Mouse (Mus musculus) small intestine, adult 2 months (tissue): ENCODE data around the gene Ccdc33. TPM values are rescaled to one million over a fixed set of nuclear protein-coding genes. Genes with fewer than 3 reads are reported as not detected.

ENCODE experiments used
- H3K27ac ChIP-seq: fragments of 200-500 bp; 2 replicates; pipeline ENCODE4 v1.5.1; 2012; ENCODE audit warnings: low read depth, low read length, control low read depth, inconsistent platforms; ENCODE audit not compliant: insufficient read depth
- H3K27me3 ChIP-seq: fragments of 200-500 bp; 2 replicates; pipeline ENCODE4 v1.6.1; 2012; ENCODE audit warnings: mild to moderate bottlenecking, moderate library complexity, low read length, inconsistent platforms; ENCODE audit not compliant: control insufficient read depth, insufficient read depth
- H3K36me3 ChIP-seq: fragments of 200-500 bp; 2 replicates; pipeline ENCODE4 v1.6.1; 2012; ENCODE audit warnings: mild to moderate bottlenecking, low read length, control low read depth, inconsistent platforms; ENCODE audit not compliant: control insufficient read depth, insufficient read depth
- H3K4me1 ChIP-seq: fragments of 200-500 bp; 2 replicates; pipeline ENCODE4 v1.6.1; 2012; ENCODE audit warnings: low read length, inconsistent platforms, mixed read lengths; ENCODE audit not compliant: control insufficient read depth, insufficient read depth, insufficient read length
- H3K4me3 ChIP-seq: fragments of 200-500 bp; 2 replicates; pipeline ENCODE4 v1.5.1; 2012; ENCODE audit warnings: low read depth, mild to moderate bottlenecking, control low read depth, inconsistent platforms, low read length, moderate library complexity
- CTCF ChIP-seq: fragments of 200-500 bp; IDR thresholded peaks from 2 replicates; pipeline ENCODE4 v1.5.1; 2012; ENCODE audit warnings: low read depth, mild to moderate bottlenecking, control low read depth, inconsistent platforms, low read length, moderate library complexity, mixed read lengths; ENCODE audit not compliant: insufficient replicate concordance, insufficient read length; ENCODE audit errors: extremely low read depth
- POLR2A ChIP-seq: fragments of 200-500 bp; IDR thresholded peaks from 2 replicates; pipeline ENCODE4 v1.6.1; 2012; ENCODE audit warnings: low read depth, mild to moderate bottlenecking, control low read depth, inconsistent platforms, low read length, moderate library complexity
- WGBS: fragments of 180-500 bp; shearing (Covaris S2); methylation state at CpG from one replicate; pipeline ENCODE4 v1.1.7; 2018; 5-methylcytosine and 5-hydroxymethylcytosine counted together
- polyA plus RNA-seq: library from polyadenylated mRNA; depleted of rRNA; stranded (reverse); fragments of >200 nt; gene quantifications from 2 replicates; pipeline ENCODE4 v1.2.3, GENCODE M21; 2012

The Ccdc33 gene
- polyA plus RNA-seq, 1 experiment: not detected

DNA sequence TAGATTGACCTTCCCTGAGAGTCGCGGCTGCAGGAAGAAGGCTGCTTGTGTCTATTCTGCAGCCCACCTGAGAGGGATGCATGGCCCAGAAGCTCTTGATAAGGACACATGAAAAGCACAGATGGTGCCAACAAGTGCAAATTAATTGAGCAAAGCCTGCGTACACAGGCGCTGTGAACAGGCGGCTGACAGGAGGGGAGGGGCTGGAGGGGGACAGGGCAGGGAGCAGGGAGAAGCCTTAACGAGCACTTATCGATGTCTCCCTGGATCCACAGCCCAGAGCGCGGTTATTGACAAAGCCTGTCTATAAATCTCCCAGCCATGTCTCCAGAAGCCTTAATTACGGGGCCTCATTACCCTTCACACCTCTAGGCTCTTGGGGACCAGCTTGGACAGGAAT lies 73.8 kb downstream of the Ccdc33 start:
- no peak for TF ChIP-seq CTCF
- no peak for TF ChIP-seq POLR2A
- H3K4me1 ChIP-seq: no peaks in the 10 kb centered on the region
- WGBS: 27% methylated on average over 10 of the region's 10 CpGs
- H3K4me3 ChIP-seq: no peak overlapping the region
- H3K36me3 ChIP-seq: no peaks in the 10 kb centered on the region
- no peak overlapping the region for H3K27ac ChIP-seq
- no peaks in the 10 kb centered on the region for H3K27me3 ChIP-seq

DNA sequence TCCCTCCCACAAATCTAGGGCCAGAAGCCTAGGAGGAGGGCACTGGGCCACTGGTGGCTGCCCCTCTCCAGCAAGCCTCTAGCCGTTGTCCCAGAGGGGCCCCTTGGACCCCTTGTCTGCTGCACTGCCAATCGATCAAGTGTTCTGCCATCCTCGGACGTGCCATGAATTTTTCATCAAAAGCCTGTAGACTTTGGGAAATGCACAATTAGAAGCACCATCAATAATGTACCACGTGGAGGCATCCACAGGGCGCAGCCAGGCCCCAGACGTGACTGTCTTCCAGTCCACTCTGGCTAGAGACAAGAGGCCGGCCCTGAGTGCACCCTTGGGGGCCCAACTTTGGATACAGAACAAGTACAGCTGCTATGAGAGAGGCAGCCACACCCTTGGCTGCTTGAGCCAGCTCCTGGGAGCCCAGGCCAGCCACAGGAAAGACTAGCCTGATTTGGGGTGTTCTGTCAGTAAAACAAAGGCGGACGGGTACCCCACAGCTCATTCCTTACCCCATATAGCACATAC lies 75.1 kb downstream of the Ccdc33 start:
- Histone ChIP-seq H3K27me3 (0 out of 2 replicates have a peak, but pooled peaks cover 3% of the 10 kb centered on the region), H3K4me3 (no peak overlapping the region), H3K36me3 (no peaks in the 10 kb centered on the region), H3K27ac (no peak overlapping the region), H3K4me1 (no peaks in the 10 kb centered on the region)
- 84% methylated on average over 10 of the region's 10 CpGs for WGBS
- TF ChIP-seq CTCF (no peak), POLR2A (no peak)

DNA sequence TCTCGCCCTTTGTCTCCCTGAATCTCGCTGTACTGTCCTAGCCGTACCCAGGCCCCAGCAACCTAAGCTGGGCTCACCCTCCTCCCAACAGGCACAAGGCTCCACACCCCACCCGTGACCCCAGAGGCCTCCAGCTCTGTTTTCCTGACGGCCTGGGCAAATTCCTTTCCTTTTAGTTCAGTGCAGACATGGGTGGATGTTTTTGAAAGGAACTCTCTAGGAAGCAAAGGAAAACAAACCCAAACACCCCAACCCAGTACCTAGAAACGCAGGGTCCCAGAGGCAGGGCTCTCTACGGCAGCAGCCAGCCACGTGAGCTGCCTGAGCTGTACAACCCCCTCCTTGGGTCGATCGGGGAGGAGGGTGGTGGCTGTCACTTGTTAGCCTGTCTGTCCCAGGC lies 76.2 kb downstream of the Ccdc33 start:
- no peak overlapping the region for H3K4me3 ChIP-seq
- H3K27ac ChIP-seq: no peak overlapping the region
- H3K27me3 ChIP-seq: 0 out of 2 replicates have a peak, but pooled peaks cover 3% of the 10 kb centered on the region
- H3K36me3 ChIP-seq: no peaks in the 10 kb centered on the region
- no peaks in the 10 kb centered on the region for H3K4me1 ChIP-seq
- no peak for TF ChIP-seq CTCF
- TF ChIP-seq POLR2A: no peak
- WGBS: 42% methylated on average over 10 of the region's 10 CpGs

DNA sequence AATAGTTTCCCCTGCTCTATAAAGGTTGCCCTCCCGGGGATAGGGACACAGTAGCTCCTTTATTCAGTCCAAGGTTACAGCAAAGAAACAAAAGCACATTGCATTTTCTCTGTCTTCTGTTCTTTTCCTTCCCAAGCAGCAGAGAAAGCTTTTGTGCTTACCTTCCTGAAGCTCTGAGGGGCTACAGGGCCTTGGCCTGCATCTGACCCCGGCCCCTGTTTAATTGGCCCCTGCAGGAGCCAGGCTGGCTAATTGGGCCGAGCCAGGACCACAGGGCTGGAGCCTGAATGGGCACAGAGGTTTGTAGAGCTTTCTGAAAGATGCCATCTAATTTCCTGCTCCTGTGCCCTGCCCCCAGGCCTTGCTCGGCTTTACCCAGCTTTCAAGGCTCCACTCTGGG lies 77.6 kb downstream of the Ccdc33 start:
- no peak overlapping the region for H3K4me3 ChIP-seq
- no peaks in the 10 kb centered on the region for H3K36me3 ChIP-seq
- 58% methylated on average over 4 of the region's 4 CpGs for WGBS
- TF ChIP-seq CTCF: no peak
- no peak overlapping the region for H3K27ac ChIP-seq
- 0 out of 2 replicates have a peak, but pooled peaks cover 3% of the 10 kb centered on the region for H3K27me3 ChIP-seq
- H3K4me1 ChIP-seq: no peaks in the 10 kb centered on the region

DNA sequence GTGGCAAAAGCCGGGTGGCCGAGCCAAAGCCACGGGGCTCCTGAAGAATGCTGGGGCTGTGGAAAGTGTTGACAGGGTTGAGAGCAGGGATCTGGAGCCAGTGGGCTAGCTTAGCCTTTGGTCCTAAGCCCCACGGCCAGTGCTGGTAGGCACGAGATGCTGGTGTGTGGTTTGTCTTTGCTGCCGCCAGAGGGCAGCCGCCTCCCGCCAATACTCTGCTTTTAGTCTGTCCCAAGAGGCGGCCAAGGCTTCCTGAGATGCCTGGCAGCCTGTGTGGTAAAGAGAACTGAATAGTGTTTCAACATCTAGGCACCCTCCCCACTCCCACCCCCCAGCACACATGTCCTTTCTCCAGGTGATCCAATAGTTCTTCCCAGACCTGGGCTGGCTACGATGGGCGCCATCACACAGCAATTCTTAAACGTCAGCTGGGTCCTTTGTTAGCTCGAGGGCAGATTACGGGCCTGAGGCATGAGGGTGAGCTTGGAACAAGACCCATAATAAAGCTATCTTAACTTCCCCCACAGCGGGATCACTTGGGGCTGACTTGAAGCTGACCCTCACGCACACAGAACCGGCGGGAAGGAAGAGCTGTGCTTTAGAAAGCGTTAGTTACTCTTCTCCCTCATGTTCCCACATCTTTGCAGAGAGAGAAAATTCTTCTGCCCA lies 80.0 kb downstream of the Ccdc33 start:
- Histone ChIP-seq H3K4me3 (no peak overlapping the region), H3K27ac (no peak overlapping the region), H3K4me1 (no peaks in the 10 kb centered on the region), H3K36me3 (no peaks in the 10 kb centered on the region), H3K27me3 (0 out of 2 replicates have a peak, but pooled peaks cover 3% of the 10 kb centered on the region)
- TF ChIP-seq POLR2A (no peak), CTCF (peak; percentile 88)
- WGBS: 41% methylated on average over 19 of the region's 19 CpGs

DNA sequence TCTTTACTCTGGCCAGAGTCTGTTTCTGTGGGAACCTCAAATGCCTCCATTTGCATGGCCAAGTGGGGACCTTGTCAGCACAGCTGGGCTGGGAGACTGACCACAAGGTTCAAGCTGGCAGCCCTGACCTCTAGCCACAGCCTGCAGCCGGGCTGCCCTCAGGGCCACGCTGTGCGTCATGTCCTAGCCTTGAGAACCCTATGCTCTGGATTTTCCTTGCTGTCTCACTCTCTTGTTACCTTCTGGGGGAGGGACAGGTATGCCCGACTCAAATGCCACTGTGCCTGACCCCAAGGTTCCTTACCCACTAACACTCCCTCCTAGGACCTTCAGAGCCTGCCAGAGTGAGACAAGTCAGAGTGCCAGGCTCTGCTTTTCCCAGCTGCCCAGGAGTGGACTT lies 81.7 kb downstream of the Ccdc33 start:
- WGBS: 77% methylated on average over 4 of the region's 4 CpGs
- TF ChIP-seq POLR2A (no peak), CTCF (no peak)
- H3K4me3 ChIP-seq: no peak overlapping the region
- H3K36me3 ChIP-seq: no peaks in the 10 kb centered on the region
- no peaks in the 10 kb centered on the region for H3K4me1 ChIP-seq
- H3K27me3 ChIP-seq: 0 out of 2 replicates have a peak, but pooled peaks cover 3% of the 10 kb centered on the region
- H3K27ac ChIP-seq: no peak overlapping the region

DNA sequence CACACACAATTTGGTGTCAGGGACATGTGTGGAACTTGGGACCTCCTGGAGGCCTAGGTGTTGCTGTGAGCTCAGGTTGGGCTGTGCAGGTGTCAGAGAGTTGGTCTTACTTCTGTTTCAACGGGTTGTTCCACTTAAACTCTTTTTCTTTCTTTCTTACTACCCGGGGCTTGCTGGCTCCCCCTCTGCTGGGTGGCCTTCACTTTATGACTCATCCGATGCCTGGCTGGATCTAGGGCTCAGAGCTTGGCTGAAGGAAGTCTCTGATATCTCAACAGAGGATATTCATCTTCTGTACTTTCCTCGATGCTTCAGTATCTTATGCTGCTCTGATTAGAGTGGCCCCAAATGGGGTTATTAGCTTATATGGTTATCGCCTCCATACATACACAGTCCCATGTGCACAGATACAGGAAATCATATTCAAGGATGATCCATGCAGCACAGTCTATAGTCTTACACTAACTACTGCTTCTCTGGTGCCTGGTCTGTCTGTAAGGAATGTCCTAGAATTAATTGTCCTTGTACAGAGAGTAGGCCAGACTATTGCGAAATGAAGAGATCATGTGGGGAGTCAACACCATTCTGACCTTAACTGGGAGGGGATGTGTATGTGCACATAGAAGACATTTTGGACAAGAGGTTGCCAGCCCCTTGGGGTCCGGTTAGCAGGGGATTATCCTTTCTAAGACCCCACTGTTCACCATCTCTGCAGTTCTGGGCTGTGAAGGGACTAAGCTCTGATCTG lies 82.5 kb downstream of the Ccdc33 start:
- H3K4me1 ChIP-seq: no peaks in the 10 kb centered on the region
- H3K27me3 ChIP-seq: 0 out of 2 replicates have a peak, but pooled peaks cover 3% of the 10 kb centered on the region
- 48% methylated on average over 7 of the region's 7 CpGs for WGBS
- H3K27ac ChIP-seq: no peak overlapping the region
- TF ChIP-seq POLR2A (no peak), CTCF (no peak)
- H3K36me3 ChIP-seq: no peaks in the 10 kb centered on the region
- H3K4me3 ChIP-seq: no peak overlapping the region
